Mouse (Mus musculus): ENCODE results near the gene Synm. TPM values are rescaled to one million over a fixed set of nuclear protein-coding genes. Genes with fewer than 3 reads are reported as not detected.

Synm gene
- polyA plus RNA-seq, 1 experiment = 17.2 TPM

DNA sequence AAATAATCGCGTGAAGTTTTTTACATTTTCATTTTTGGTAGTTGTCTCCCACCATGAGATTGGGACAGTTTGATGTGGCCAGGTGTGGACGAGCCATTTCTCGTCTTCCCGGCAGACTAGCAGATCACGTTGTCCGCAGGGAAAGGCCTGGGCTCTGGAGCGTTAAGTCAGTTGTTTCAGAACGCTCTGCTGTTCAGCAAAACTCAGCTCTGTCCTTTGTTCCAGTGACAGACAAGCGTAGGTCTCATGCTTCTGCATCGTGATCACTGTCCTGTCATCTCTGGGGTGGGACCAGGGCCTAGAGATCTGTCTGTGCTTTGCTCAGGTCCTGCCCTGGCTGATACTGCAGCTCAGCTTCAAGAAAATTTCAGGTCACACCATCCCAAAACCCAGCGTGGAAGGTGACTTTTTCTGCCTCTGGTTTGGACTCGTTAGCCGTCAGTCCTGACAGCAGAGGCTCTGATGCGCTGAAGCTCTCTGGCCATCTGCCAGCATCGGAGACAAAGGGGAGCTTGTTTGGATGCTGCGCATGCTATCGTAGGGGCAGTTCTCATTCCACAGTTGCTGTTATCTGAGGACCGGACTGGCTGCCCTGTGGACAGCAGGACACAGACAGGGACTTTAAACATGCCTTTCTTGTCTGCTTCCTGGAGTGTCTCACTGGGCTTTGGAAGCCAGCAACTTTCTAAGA, 45.6 kb downstream of the Synm start:
- TF ChIP-seq POLR2A (IDR thresholded peaks at IDR 0.05; ENCODE audit: borderline replicate concordance, extremely low read depth, low read depth, low read length) = no peak
- TF ChIP-seq CTCF (IDR thresholded peaks at IDR 0.05; ENCODE audit: insufficient read depth, low read length) = no peak
- no peak overlapping the region for H3K4me3 ChIP-seq (replicated peaks; ENCODE audit: extremely low read depth, low read depth, low read length)
- no peak for DNase-seq
- peaks cover 12% of the 10 kb centered on the region for H3K4me1 ChIP-seq (ENCODE audit: control insufficient read depth, insufficient read depth, low read length)
- 68% methylated on average over 19 of the region's 19 CpGs for WGBS

DNA sequence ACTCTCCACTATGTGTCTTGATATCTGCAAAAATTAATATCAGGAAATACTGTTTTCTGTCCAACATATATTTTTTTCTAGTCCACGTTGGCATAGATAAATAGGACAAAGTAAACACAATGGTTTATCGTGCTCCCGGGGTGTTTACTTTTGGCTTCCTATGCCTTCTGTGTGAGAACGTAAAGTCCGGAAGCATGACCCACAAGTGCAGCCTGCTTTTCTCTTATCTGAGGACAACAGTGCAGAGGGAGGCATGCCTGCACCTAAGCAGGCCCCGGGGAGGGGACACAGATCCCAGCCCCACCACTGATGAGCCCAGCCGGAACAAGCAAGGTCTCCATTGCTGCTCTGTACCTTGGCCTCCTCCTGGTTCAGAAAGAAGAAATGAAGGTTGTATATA, 49.3 kb downstream of the Synm start:
- no peak for TF ChIP-seq POLR2A (IDR thresholded peaks at IDR 0.05; ENCODE audit: borderline replicate concordance, extremely low read depth, low read depth, low read length)
- TF ChIP-seq CTCF (IDR thresholded peaks at IDR 0.05; ENCODE audit: insufficient read depth, low read length) = no peak
- Histone ChIP-seq H3K4me1 (ENCODE audit: control insufficient read depth, insufficient read depth, low read length) (peaks cover 4% of the 10 kb centered on the region), H3K4me3 (replicated peaks; ENCODE audit: extremely low read depth, low read depth, low read length) (no peak overlapping the region)
- no peak for DNase-seq
- WGBS = 34% methylated on average over 7 of the region's 7 CpGs

DNA sequence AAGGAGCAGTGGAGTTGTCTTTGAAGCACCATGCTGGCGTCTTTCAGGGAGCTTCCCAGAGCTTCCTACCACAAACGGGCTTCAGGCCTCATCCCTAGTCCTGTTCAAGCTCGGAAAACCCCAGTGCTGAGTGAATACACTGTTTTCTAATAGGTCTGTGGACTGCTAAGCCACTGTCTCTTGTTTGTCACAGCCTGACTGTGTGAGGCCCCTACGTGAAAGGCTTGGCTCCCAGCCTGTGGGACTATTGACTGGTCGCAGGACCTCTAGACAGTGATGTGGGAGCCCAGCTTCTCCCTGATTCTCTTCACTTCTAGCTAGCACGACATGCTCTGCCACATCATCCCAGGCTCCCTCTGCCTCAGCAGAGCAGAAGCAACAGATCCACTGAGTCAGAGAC, 51.4 kb downstream of the Synm start:
- TF ChIP-seq POLR2A (IDR thresholded peaks at IDR 0.05; ENCODE audit: borderline replicate concordance, extremely low read depth, low read depth, low read length) (no peak), CTCF (IDR thresholded peaks at IDR 0.05; ENCODE audit: insufficient read depth, low read length) (no peak)
- no peak overlapping the region for H3K4me3 ChIP-seq (replicated peaks; ENCODE audit: extremely low read depth, low read depth, low read length)
- H3K4me1 ChIP-seq (ENCODE audit: control insufficient read depth, insufficient read depth, low read length) = peaks cover 4% of the 10 kb centered on the region
- no peak for DNase-seq
- WGBS = 86% methylated on average over 6 of the region's 6 CpGs

DNA sequence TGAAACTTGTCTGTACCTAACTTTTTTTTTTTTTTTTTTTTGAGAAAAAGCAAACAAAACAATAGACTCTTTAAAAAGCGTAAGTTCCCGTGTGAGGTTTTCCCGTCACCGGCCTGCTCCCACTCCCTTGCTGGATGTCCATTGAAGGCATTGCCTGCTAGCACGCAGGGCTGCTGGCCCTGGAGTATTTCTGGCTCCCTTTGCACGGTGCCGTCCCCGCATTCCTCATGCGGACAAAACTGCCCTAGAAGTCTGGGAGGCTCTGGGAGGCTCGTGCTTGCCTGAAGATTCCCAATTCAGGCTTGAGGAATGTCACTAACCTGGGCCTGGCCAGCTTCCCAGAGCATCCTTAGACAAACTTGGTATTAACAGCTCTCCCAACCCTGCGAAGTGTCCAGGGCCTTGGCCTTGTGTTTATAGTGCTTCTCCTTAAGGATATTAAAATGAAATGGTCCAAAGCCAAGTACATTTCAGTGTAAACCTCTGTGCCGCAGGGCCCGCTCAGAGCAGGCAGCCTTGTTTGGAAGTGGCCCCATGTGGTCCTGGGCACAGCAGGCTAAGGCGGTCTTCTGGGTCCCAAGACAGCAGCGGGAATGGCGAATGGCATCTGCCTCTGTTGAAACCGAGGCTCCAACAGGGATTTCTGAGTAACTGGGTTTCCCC, 58.2 kb downstream of the Synm start:
- TF ChIP-seq POLR2A (IDR thresholded peaks at IDR 0.05; ENCODE audit: borderline replicate concordance, extremely low read depth, low read depth, low read length) (no peak), CTCF (IDR thresholded peaks at IDR 0.05; ENCODE audit: insufficient read depth, low read length) (no peak)
- DNase-seq = no peak
- H3K4me1 ChIP-seq (ENCODE audit: control insufficient read depth, insufficient read depth, low read length) = peaks cover 3% of the 10 kb centered on the region
- WGBS = 69% methylated on average over 17 of the region's 17 CpGs
- no peak overlapping the region for H3K4me3 ChIP-seq (replicated peaks; ENCODE audit: extremely low read depth, low read depth, low read length)

DNA sequence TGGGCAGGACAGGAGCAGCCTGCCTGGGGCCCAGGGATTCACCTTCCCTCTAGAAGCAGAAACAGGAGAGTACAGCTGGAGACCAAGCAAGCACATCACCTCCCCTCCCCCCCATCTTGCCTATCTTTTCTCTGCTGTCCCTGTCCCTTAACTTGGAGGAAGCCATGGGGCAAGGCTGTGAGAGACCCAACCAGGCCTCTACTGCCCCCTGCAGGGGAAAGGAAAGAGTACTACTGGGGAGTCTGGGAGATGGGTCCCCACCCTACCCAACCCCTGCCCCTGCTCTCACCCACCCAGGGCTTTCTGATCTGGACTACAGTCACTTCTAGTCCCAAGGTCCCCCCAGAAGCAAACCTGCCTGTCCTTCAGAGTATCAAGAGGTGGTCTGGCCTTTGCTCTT, 58.7 kb downstream of the Synm start:
- H3K4me3 ChIP-seq (replicated peaks; ENCODE audit: extremely low read depth, low read depth, low read length) = no peak overlapping the region
- H3K4me1 ChIP-seq (ENCODE audit: control insufficient read depth, insufficient read depth, low read length) = peaks cover 3% of the 10 kb centered on the region
- peak; percentile 60 for DNase-seq
- no peak for TF ChIP-seq POLR2A (IDR thresholded peaks at IDR 0.05; ENCODE audit: borderline replicate concordance, extremely low read depth, low read depth, low read length)
- peak; percentile 68 for TF ChIP-seq CTCF (IDR thresholded peaks at IDR 0.05; ENCODE audit: insufficient read depth, low read length)

DNA sequence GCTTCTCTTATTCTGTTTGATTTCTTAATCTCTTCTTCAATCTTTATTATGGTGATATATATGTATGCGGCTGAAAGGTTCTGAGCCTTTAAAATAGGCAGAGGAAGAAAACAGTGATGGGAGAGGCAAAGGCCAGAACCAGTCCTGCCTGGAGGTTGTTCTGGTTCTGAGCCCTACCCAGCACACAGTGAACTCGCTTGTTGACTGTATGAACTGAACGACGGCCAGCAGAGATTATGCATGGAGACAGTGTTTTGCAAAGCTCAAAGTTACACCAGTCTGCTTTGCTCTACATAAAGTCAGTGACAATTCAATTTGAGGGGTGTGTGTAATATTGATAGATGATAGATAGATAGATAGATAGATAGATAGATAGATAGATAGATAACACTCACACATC, 60.2 kb downstream of the Synm start:
- 87% methylated on average over 4 of the region's 4 CpGs for WGBS
- DNase-seq = no peak
- peaks cover 3% of the 10 kb centered on the region for H3K4me1 ChIP-seq (ENCODE audit: control insufficient read depth, insufficient read depth, low read length)
- no peak overlapping the region for H3K4me3 ChIP-seq (replicated peaks; ENCODE audit: extremely low read depth, low read depth, low read length)
- TF ChIP-seq POLR2A (IDR thresholded peaks at IDR 0.05; ENCODE audit: borderline replicate concordance, extremely low read depth, low read depth, low read length) (no peak), CTCF (IDR thresholded peaks at IDR 0.05; ENCODE audit: insufficient read depth, low read length) (no peak)

DNA sequence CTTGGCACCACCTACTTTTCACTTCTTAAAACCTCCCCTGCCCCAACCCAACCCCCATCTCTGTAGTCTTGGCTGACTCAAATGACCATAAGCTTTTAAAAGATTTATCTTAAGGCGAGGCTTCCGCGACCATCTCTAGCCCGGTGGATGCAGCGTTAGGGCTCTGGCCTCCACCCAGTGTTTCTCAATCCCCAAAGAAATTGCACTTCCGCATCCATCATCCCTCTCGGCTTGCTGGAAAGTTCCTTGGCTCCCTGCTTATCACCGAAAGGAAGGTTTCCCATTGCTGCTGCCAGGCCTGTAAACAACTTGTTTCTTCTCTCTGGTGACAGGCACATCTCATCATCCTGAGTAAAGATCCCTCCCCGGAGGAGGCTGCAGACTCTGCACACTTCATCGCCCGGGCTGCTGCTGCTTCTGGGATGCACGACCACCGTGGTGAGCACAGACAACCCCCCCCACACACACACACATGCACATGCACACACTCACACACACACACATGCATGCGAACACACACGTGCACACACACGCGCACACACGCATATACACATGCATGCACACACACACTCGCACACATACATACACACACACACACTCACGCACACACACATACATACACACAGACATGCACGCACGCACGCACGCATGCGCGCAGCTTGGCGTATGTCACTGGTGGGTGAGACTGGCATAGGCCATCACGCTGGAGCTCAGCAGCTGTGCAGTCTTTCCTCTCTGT, 61.5 kb downstream of the Synm start:
- no peak overlapping the region for H3K4me3 ChIP-seq (replicated peaks; ENCODE audit: extremely low read depth, low read depth, low read length)
- TF ChIP-seq POLR2A (IDR thresholded peaks at IDR 0.05; ENCODE audit: borderline replicate concordance, extremely low read depth, low read depth, low read length) (no peak), CTCF (IDR thresholded peaks at IDR 0.05; ENCODE audit: insufficient read depth, low read length) (no peak)
- 70% methylated on average over 28 of the region's 28 CpGs for WGBS
- H3K4me1 ChIP-seq (ENCODE audit: control insufficient read depth, insufficient read depth, low read length) = peaks cover 3% of the 10 kb centered on the region
- DNase-seq = no peak

DNA sequence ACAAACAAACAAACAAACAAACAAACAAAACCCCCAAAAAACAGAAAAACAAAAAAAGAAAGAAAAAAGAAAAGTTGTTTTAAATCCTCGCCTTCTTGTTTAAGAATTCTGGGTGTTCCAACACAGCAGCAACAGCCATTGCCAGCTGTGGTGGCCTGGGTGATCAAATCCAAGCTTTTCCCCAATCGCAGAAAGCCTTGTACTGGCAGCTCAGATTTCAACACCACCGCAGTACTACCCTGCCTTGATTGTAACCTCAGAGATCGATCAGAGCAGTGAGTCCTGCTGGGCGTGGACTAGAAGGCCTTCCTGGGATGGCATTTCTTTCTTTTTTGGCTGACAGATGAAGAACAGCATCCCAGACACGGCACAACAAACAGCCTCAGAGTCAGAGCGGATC, 63.6 kb downstream of the Synm start:
- TF ChIP-seq CTCF (IDR thresholded peaks at IDR 0.05; ENCODE audit: insufficient read depth, low read length) (no peak), POLR2A (IDR thresholded peaks at IDR 0.05; ENCODE audit: borderline replicate concordance, extremely low read depth, low read depth, low read length) (no peak)
- peaks cover 14% of the 10 kb centered on the region for H3K4me1 ChIP-seq (ENCODE audit: control insufficient read depth, insufficient read depth, low read length)
- no peak for DNase-seq
- 80% methylated on average over 7 of the region's 7 CpGs for WGBS
- H3K4me3 ChIP-seq (replicated peaks; ENCODE audit: extremely low read depth, low read depth, low read length) = no peak overlapping the region

DNA sequence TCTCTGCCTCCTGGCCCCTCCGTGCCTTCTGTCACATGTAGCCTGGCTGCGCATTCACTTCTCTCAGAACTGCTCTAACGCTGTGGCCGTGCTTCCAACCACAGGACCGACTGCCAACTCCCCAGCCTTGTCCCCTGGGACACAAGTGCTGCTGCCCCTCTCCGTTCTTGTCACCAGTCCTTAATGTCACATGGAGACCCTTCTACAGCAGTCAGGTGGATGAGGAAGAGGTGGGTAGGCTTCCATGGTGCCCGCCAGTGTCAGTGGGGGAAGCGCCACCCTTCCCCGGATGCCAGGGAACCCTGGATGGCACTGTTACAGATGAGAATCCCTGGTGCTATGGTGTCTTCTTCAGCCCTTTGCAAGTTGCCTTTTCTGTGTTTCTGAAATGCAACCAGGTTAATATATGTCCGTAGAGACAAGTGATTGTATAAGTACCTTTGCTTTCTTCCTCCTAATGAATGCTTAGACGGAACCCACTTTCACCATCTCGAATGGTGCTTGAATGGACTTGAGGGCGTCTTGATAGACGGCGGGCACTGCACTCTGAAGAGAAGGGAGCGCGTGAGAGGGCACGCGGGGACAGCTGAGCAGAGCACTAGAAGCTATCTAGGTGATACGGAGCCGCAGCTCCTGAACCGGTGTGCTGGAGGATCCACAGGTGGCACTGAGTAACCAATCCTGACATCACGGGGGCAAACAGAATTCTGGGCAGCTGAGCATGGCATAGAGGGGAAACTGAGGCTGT, 66.6 kb downstream of the Synm start:
- 76% methylated on average over 23 of the region's 23 CpGs for WGBS

More for the DNA sequence above, 66.6 kb downstream of the Synm start:
- no peak for DNase-seq
- Histone ChIP-seq H3K4me3 (replicated peaks; ENCODE audit: extremely low read depth, low read depth, low read length) (no peak overlapping the region), H3K4me1 (ENCODE audit: control insufficient read depth, insufficient read depth, low read length) (peaks cover 20% of the 10 kb centered on the region)
- TF ChIP-seq POLR2A (IDR thresholded peaks at IDR 0.05; ENCODE audit: borderline replicate concordance, extremely low read depth, low read depth, low read length) (no peak), CTCF (IDR thresholded peaks at IDR 0.05; ENCODE audit: insufficient read depth, low read length) (no peak)
